In the genomic region with DNA sequence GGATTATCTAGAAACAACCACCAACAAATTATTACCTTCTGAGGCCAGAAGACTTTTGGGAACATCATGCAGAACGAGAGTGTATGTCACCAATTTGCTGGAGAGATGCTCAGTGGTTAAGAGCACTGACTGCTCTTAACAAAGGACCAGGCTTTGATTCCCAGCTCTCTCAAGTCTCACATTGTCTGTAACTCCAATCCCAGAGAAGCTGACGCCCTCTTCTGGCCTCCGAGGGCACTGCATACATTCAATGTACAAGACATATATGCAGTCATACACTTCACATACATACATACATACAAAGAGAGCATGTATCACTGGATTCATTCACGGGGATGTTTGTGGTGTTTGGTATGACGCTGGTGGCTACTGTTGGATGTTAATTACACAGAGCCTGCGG, we compare ENCODE assay signal across 23 mouse cellular contexts. TPM values are rescaled to one million over a fixed set of nuclear protein-coding genes. Genes with fewer than 3 reads are reported as not detected.
"Had no signal": no experiment of that assay in that cellular context is flagged by ENCODE, and none has a peak within 500 bp of the region (broad histone marks: within the 10 kb centered on the region; RNA-seq: fewer than 3 reads in every experiment).

No protein-coding gene starts in this region.

- H3K4me1 ChIP-seq: liver, embryonic 13.5 days had no signal

- ATAC-seq: intestine, embryonic 15.5 days; midbrain, embryonic 15.5 days had no signal

- H3K4me3 ChIP-seq: intestine, embryonic 15.5 days; kidney, embryonic 15.5 days; limb, embryonic 12.5 days; limb, embryonic 15.5 days; liver, embryonic 13.5 days; midbrain, embryonic 12.5 days; midbrain, embryonic 15.5 days; neural tube, embryonic 12.5 days; neural tube, embryonic 15.5 days had no signal

- H3K36me3 ChIP-seq: intestine, embryonic 15.5 days; limb, embryonic 15.5 days; liver, embryonic 13.5 days; midbrain, embryonic 12.5 days; midbrain, embryonic 15.5 days; neural tube, embryonic 12.5 days; neural tube, embryonic 15.5 days had no signal

- DNase-seq: kidney, adult 11 months; kidney, adult 8-10 months; kidney, postnatal 14 days; left cerebral cortex, postnatal 4 days; liver, embryonic 13.5 days; lung, adult 18-20 months; lung, postnatal 14 days; retina, postnatal 1 day; thymus, adult 2 months; thymus, postnatal 14 days; thymus, postnatal 4 days had no signal

- H3K27ac ChIP-seq: intestine, embryonic 15.5 days; kidney, embryonic 15.5 days; limb, embryonic 12.5 days; limb, embryonic 15.5 days; liver, embryonic 13.5 days; macrophage; midbrain, embryonic 12.5 days; midbrain, embryonic 15.5 days; neural tube, embryonic 12.5 days; neural tube, embryonic 15.5 days; stomach, postnatal 0 days had no signal

- H3K9ac ChIP-seq: intestine, embryonic 15.5 days; kidney, embryonic 15.5 days; limb, embryonic 12.5 days; limb, embryonic 15.5 days; liver, embryonic 13.5 days; midbrain, embryonic 12.5 days; midbrain, embryonic 15.5 days; neural tube, embryonic 12.5 days; neural tube, embryonic 15.5 days had no signal

- H3K9me3 ChIP-seq: intestine, embryonic 15.5 days; kidney, embryonic 15.5 days; limb, embryonic 12.5 days; limb, embryonic 15.5 days; liver, embryonic 13.5 days; midbrain, embryonic 12.5 days; midbrain, embryonic 15.5 days; neural tube, embryonic 12.5 days; neural tube, embryonic 15.5 days had no signal

- H3K4me2 ChIP-seq: intestine, embryonic 15.5 days; kidney, embryonic 15.5 days; limb, embryonic 12.5 days; limb, embryonic 15.5 days; liver, embryonic 13.5 days; midbrain, embryonic 12.5 days; midbrain, embryonic 15.5 days; neural tube, embryonic 12.5 days; neural tube, embryonic 15.5 days had no signal

RNA-seq across cellular contexts. Expression of gene Fam196a, which starts 3.7 kb away (rescaled TPM):
- polyA plus RNA-seq: large intestine, adult 2 months; macrophage; small intestine, adult 2 months; thymus, adult 2 months had no signal
